Mouse (Mus musculus) stomach, embryonic 15.5 days (tissue): ENCODE data around the gene Gadd45b. TPM values are rescaled to one million over a fixed set of nuclear protein-coding genes. Genes with fewer than 3 reads are reported as not detected.

ENCODE experiments used
- ATAC-seq: fragments of 200-750 bp; cut with Nextera tagmentation; 2 replicates; pipeline ENCODE4 v1.8.0; 2017; ENCODE audit warnings: low read depth, moderate number of reproducible peaks, moderate TSS enrichment; ENCODE audit not compliant: insufficient read depth, low FRiP score
- H3K27ac ChIP-seq: fragments of 300-500 bp; sonication (generic); 2 replicates; pipeline ENCODE4 v1.5.1; 2015; ENCODE audit warnings: mild to moderate bottlenecking, inconsistent platforms
- H3K27me3 ChIP-seq: fragments of 300-500 bp; sonication (generic); replicated peaks from 2 replicates; pipeline ENCODE4 v1.6.1; 2015; ENCODE audit warnings: inconsistent platforms
- H3K36me3 ChIP-seq: fragments of 300-500 bp; sonication (generic); 2 replicates; pipeline ENCODE4 v1.6.1; 2015; ENCODE audit warnings: inconsistent platforms
- H3K4me1 ChIP-seq: fragments of 300-500 bp; sonication (generic); 2 replicates; pipeline ENCODE4 v1.6.1; 2015; ENCODE audit warnings: inconsistent platforms
- H3K4me2 ChIP-seq: fragments of 300-500 bp; sonication (generic); 2 replicates; pipeline ENCODE4 v1.6.1; 2015; ENCODE audit warnings: mild to moderate bottlenecking, inconsistent platforms
- H3K4me3 ChIP-seq: fragments of 300-500 bp; sonication (generic); replicated peaks from 2 replicates; pipeline ENCODE4 v1.5.1; 2015; ENCODE audit warnings: inconsistent platforms
- H3K9ac ChIP-seq: fragments of 300-500 bp; sonication (generic); 2 replicates; pipeline ENCODE4 v1.6.1; 2015; ENCODE audit warnings: inconsistent platforms
- H3K9me3 ChIP-seq: fragments of 300-500 bp; sonication (generic); 2 replicates; pipeline ENCODE4 v1.6.1; 2016; ENCODE audit warnings: inconsistent platforms
- WGBS: fragments of 180-500 bp; shearing (Covaris S2); methylation state at CpG from one replicate; pipeline ENCODE4 v1.1.7; 2015; 5-methylcytosine and 5-hydroxymethylcytosine counted together
- polyA plus RNA-seq: library from polyadenylated mRNA; unstranded; fragments of >200 nt; fragmentation: Nextera tagmentation; extraction: Ambion mirVana; gene quantifications from 2 replicates; pipeline ENCODE4 v1.2.1, GENCODE M21; 2015

Gene Gadd45b
- polyA plus RNA-seq, 1 experiment from 2014 or later, result 33.6 TPM

- H3K36me3 ChIP-seq, result peaks cover 22% of the 10 kb centered on the region; the same call in 1 of the 2 replicates
- no peaks in the 10 kb centered on the region for H3K27me3 ChIP-seq
- H3K9me3 ChIP-seq, result no peaks in the 10 kb centered on the region
- no peak overlapping the region for H3K4me2 ChIP-seq
- no peak overlapping the region for H3K27ac ChIP-seq
- no peak for ATAC-seq
- no peak overlapping the region for H3K4me3 ChIP-seq
- H3K9ac ChIP-seq, result no peak overlapping the region
- 90% methylated on average over 7 of the region's 8 CpGs for WGBS
- peaks cover 15% of the 10 kb centered on the region for H3K4me1 ChIP-seq
These were observed 16.4 kb upstream of the Gadd45b start for GRCm38 (mm10) chr10:80913364-80914011.

GRCm38 (mm10) chr10:80914253-80914656 lies 15.6 kb upstream of the Gadd45b start:
- Histone ChIP-seq H3K4me3 (no peak overlapping the region), H3K4me2 (no peak overlapping the region), H3K9me3 (no peaks in the 10 kb centered on the region), H3K27me3 (no peaks in the 10 kb centered on the region), H3K36me3 (0 out of 2 replicates have a peak, but pooled peaks cover 22% of the 10 kb centered on the region), H3K9ac (no peak overlapping the region), H3K27ac (no peak overlapping the region), H3K4me1 (peaks cover 15% of the 10 kb centered on the region)
- no peak for ATAC-seq
- 77% methylated on average over 5 of the region's 5 CpGs for WGBS

- Histone ChIP-seq H3K36me3 (0 out of 2 replicates have a peak, but pooled peaks cover 16% of the 10 kb centered on the region), H3K9me3 (no peaks in the 10 kb centered on the region), H3K27ac (no peak overlapping the region), H3K4me2 (no peak overlapping the region), H3K27me3 (no peaks in the 10 kb centered on the region), H3K4me3 (no peak overlapping the region), H3K4me1 (peaks cover 15% of the 10 kb centered on the region), H3K9ac (no peak overlapping the region)
- WGBS, result 71% methylated on average over 2 of the region's 2 CpGs
- ATAC-seq, result no peak
These were observed 14.6 kb upstream of the Gadd45b start for GRCm38 (mm10) chr10:80915260-80915659.

- Histone ChIP-seq H3K9me3 (no peaks in the 10 kb centered on the region), H3K36me3 (0 out of 2 replicates have a peak, but pooled peaks cover 11% of the 10 kb centered on the region), H3K4me3 (no peak overlapping the region), H3K27ac (no peak overlapping the region), H3K4me2 (no peak overlapping the region; the same call in 1 of the 2 replicates), H3K27me3 (no peaks in the 10 kb centered on the region), H3K4me1 (peaks cover 15% of the 10 kb centered on the region), H3K9ac (no peak overlapping the region)
- ATAC-seq, result no peak
- 82% methylated on average over 4 of the region's 4 CpGs for WGBS
These were observed 14.1 kb upstream of the Gadd45b start for GRCm38 (mm10) chr10:80915736-80916135.

- Histone ChIP-seq H3K4me1 (peaks cover 22% of the 10 kb centered on the region), H3K4me2 (peak overlapping the region; percentile 91), H3K4me3 (peak overlapping the region; percentile 84), H3K27me3 (no peaks in the 10 kb centered on the region), H3K9me3 (no peaks in the 10 kb centered on the region), H3K9ac (peak overlapping the region; percentile 76), H3K36me3 (no peaks in the 10 kb centered on the region), H3K27ac (peak overlapping the region; percentile 74)
- WGBS, result 1% methylated on average over 15 of the region's 15 CpGs
- peak; percentile 21 for ATAC-seq
These were observed 12.5 kb upstream of the Gadd45b start for GRCm38 (mm10) chr10:80917336-80917778.

- peak; percentile 23 for ATAC-seq
- H3K9me3 ChIP-seq, result no peaks in the 10 kb centered on the region
- peak within 1 kb of the TSS; percentile 76 for H3K9ac ChIP-seq
- peak within 1 kb of the TSS; percentile 84 for H3K4me3 ChIP-seq
- WGBS, result under 1% methylated on average over 60 of the region's 61 CpGs
- peak within 1 kb of the TSS; percentile 74 for H3K27ac ChIP-seq
- no peaks in the 10 kb centered on the region for H3K36me3 ChIP-seq
- H3K27me3 ChIP-seq, result no peaks in the 10 kb centered on the region
- peaks cover 25% of the 10 kb centered on the region for H3K4me1 ChIP-seq
- peak within 1 kb of the TSS; percentile 91 for H3K4me2 ChIP-seq
These were observed 12.0 kb upstream of the Gadd45b start, which contains the start of gene Lmnb2 for GRCm38 (mm10) chr10:80917779-80918434. TSS of gene Lmnb2 (minus strand) at chr10:80918245.

- ATAC-seq, result peak; percentile 51
- Histone ChIP-seq H3K36me3 (no peaks in the 10 kb centered on the region), H3K27me3 (no peaks in the 10 kb centered on the region), H3K4me3 (peak overlapping the region; percentile 35), H3K9me3 (no peaks in the 10 kb centered on the region), H3K4me2 (peak overlapping the region; percentile 59), H3K9ac (peak overlapping the region; percentile 29; the same call in 1 of the 2 replicates), H3K4me1 (peaks cover 16% of the 10 kb centered on the region), H3K27ac (peak overlapping the region; percentile 75)
- WGBS, result 4% methylated on average over 16 of the region's 16 CpGs
These were observed 8.0 kb upstream of the Gadd45b start for GRCm38 (mm10) chr10:80921923-80922322.

- no peaks in the 10 kb centered on the region for H3K9me3 ChIP-seq
- 50% methylated on average over 3 of the region's 3 CpGs for WGBS
- H3K36me3 ChIP-seq, result no peaks in the 10 kb centered on the region
- no peak overlapping the region for H3K27ac ChIP-seq
- H3K4me1 ChIP-seq, result peaks cover 20% of the 10 kb centered on the region; the same call in 1 of the 2 replicates
- H3K4me3 ChIP-seq, result no peak overlapping the region
- no peak overlapping the region for H3K4me2 ChIP-seq
- H3K9ac ChIP-seq, result no peak overlapping the region
- no peak for ATAC-seq
- no peaks in the 10 kb centered on the region for H3K27me3 ChIP-seq
These were observed 4.4 kb upstream of the Gadd45b start for GRCm38 (mm10) chr10:80925472-80925871.

GRCm38 (mm10) chr10:80928586-80929298 lies 1.1 kb upstream of the Gadd45b start:
- no peaks in the 10 kb centered on the region for H3K9me3 ChIP-seq
- peak overlapping the region; percentile 63 for H3K4me3 ChIP-seq
- ATAC-seq, result peak; percentile 34; the same call in 1 of the 2 replicates
- under 1% methylated on average over 48 of the region's 48 CpGs for WGBS
- peak overlapping the region; percentile 66 for H3K9ac ChIP-seq
- peaks cover 42% of the 10 kb centered on the region for H3K4me1 ChIP-seq
- H3K36me3 ChIP-seq, result no peaks in the 10 kb centered on the region
- peak overlapping the region; percentile 93 for H3K27ac ChIP-seq
- peaks cover 3% of the 10 kb centered on the region; the same call in 1 of the 2 replicates for H3K27me3 ChIP-seq
- H3K4me2 ChIP-seq, result peak overlapping the region; percentile 82

GRCm38 (mm10) chr10:80930361-80931152 lies 684 bp downstream of the Gadd45b start:
- Histone ChIP-seq H3K4me2 (peak overlapping the region; percentile 95), H3K27ac (peak overlapping the region; percentile 63; the same call in 1 of the 2 replicates), H3K36me3 (no peaks in the 10 kb centered on the region), H3K9ac (peak overlapping the region; percentile 76), H3K4me3 (peak overlapping the region; percentile 67), H3K9me3 (no peaks in the 10 kb centered on the region), H3K27me3 (peaks cover 3% of the 10 kb centered on the region; the same call in 1 of the 2 replicates), H3K4me1 (peaks cover 49% of the 10 kb centered on the region)
- no peak for ATAC-seq
- WGBS, result 1% methylated on average over 45 of the region's 45 CpGs

- peaks cover 56% of the 10 kb centered on the region for H3K4me1 ChIP-seq
- WGBS, result 18% methylated on average over 10 of the region's 14 CpGs
These were observed 1.3 kb downstream of the Gadd45b start for GRCm38 (mm10) chr10:80931153-80931671.

More at GRCm38 (mm10) chr10:80931153-80931671, 1.3 kb downstream of the Gadd45b start:
- Histone ChIP-seq H3K4me3 (peak overlapping the region; percentile 67), H3K27ac (no peak overlapping the region), H3K4me2 (peak overlapping the region; percentile 95), H3K9ac (peak overlapping the region; percentile 76; the same call in 1 of the 2 replicates), H3K9me3 (no peaks in the 10 kb centered on the region), H3K36me3 (no peaks in the 10 kb centered on the region), H3K27me3 (peaks cover 3% of the 10 kb centered on the region; the same call in 1 of the 2 replicates)
- no peak for ATAC-seq
